Comparison of ENCODE assay signal across 9 mouse cellular contexts in the genomic region with DNA sequence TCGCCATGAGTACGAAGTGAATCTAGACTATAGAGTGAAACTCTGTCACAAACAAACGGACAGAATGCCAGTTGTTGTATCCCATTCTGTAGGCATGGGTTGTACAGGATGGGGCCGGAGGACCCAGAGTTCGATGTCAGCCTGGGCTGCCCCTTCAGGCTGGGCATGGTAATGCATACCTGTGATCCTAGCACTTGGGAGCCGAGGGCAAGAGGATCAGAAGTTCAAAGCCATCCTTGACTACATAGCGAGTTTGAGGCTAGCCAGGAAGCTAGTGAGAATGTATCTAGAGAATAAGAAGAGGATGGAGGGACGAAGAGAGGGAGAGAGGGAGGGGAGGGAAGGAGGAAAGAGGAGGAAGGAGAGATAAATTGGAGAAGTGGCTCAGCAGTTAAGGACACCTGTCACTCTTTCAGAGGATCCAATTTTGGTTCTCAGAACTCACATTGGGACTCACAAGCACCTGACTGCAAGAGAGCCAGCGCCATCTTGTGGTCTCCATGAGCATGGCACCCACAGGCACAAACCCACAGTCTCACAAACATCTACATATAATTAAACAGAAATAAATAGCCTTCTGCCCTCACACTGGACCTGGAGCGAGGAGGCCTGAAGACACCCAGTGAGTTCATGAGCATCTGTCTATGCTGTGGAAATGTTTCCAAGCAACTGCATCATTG. TPM values are rescaled to one million over a fixed set of nuclear protein-coding genes. Genes with fewer than 3 reads are reported as not detected.
DNase-seq lines count a peak whose midpoint lies in the region; ATAC-seq and TF ChIP-seq lines count a peak whose summit lies in the region.
"Had no signal": no experiment of that assay in that cellular context is flagged by ENCODE, and none has a peak within 500 bp of the region (broad histone marks: within the 10 kb centered on the region; RNA-seq: fewer than 3 reads in every experiment).

No protein-coding gene starts in this region.

- DNase-seq in heart, postnatal 14 days, result peak; percentile 57 to 71
- DNase-seq in 416B (ENCODE audit: low read depth) (peak; percentile 71), ZHBTc4 (ENCODE audit: low read depth, low spot score) (peak; percentile 89)
- DNase-seq in embryo, embryonic 10.5 days (ENCODE audit: low spot score), result peak; percentile 74
- DNase-seq in kidney, postnatal 25 days, result peak; percentile 78 to 80
- DNase-seq in midbrain, postnatal 0 days (ENCODE audit: low spot score), result peak; percentile 65
- DNase-seq in thymus, postnatal 14 days, result peak; percentile 70

- no peak overlapping the region for H3K4me3 ChIP-seq in heart, embryonic 12.5 days
- H3K4me3 ChIP-seq in midbrain, postnatal 0 days (ENCODE audit: low read depth, low read length), result no peak overlapping the region
- H3K4me3 ChIP-seq: limb, embryonic 13.5 days had no signal

- WGBS in heart, embryonic 12.5 days, result 63% methylated on average over 10 of the region's 10 CpGs
- WGBS in midbrain, postnatal 0 days, result 67% methylated on average over 10 of the region's 10 CpGs

- intact Hi-C loops in heart, postnatal 14 days (cut with DNase I), result loop anchor here (2.0 kb wide), 2 partner anchors 47 to 89 kb away; no protein-coding TSS in a partner anchor

- H3K9me3 ChIP-seq in heart, embryonic 12.5 days (replicated peaks), result peaks cover 4% of the 10 kb centered on the region
- H3K9me3 ChIP-seq in midbrain, postnatal 0 days (ENCODE audit: low read length), result no peaks in the 10 kb centered on the region
- H3K9me3 ChIP-seq: limb, embryonic 13.5 days had no signal

- no peak overlapping the region for H3K27ac ChIP-seq in heart, embryonic 12.5 days (ENCODE audit: poor library complexity, severe bottlenecking)
- no peak overlapping the region for H3K27ac ChIP-seq in midbrain, postnatal 0 days (ENCODE audit: low read depth, low read length)
- H3K27ac ChIP-seq: limb, embryonic 13.5 days had no signal

- peak; percentile 75 for TF ChIP-seq CTCF in midbrain, postnatal 0 days (IDR thresholded peaks at IDR 0.05)

- 0 out of 2 replicates have a peak, but pooled peaks cover 7% of the 10 kb centered on the region for H3K27me3 ChIP-seq in heart, embryonic 12.5 days (replicated peaks)
- H3K27me3 ChIP-seq in midbrain, postnatal 0 days (ENCODE audit: insufficient read depth, low read length), result no peaks in the 10 kb centered on the region
- H3K27me3 ChIP-seq: limb, embryonic 13.5 days had no signal

- H3K4me2 ChIP-seq in heart, embryonic 12.5 days, result no peak overlapping the region
- H3K4me2 ChIP-seq in midbrain, postnatal 0 days (ENCODE audit: low read depth, low read length, poor library complexity, severe bottlenecking), result no peak overlapping the region
- H3K4me2 ChIP-seq: limb, embryonic 13.5 days had no signal

- no peak overlapping the region for H3K9ac ChIP-seq in heart, embryonic 12.5 days
- H3K9ac ChIP-seq in midbrain, postnatal 0 days (replicated peaks; ENCODE audit: low read length, poor library complexity, severe bottlenecking), result no peak overlapping the region
- H3K9ac ChIP-seq: limb, embryonic 13.5 days had no signal

- no peak for ATAC-seq in heart, embryonic 12.5 days (ENCODE audit: insufficient number of reproducible peaks, low FRiP score)
- no peak for ATAC-seq in midbrain, postnatal 0 days (ENCODE audit: low FRiP score)

- no peaks in the 10 kb centered on the region for H3K4me1 ChIP-seq in heart, embryonic 12.5 days (replicated peaks)
- no peaks in the 10 kb centered on the region for H3K4me1 ChIP-seq in midbrain, postnatal 0 days (ENCODE audit: insufficient read depth, low read length)
- H3K4me1 ChIP-seq: limb, embryonic 13.5 days had no signal

- no peaks in the 10 kb centered on the region for H3K36me3 ChIP-seq in heart, embryonic 12.5 days
- H3K36me3 ChIP-seq in midbrain, postnatal 0 days (ENCODE audit: insufficient read depth, low read length), result no peaks in the 10 kb centered on the region
- H3K36me3 ChIP-seq: limb, embryonic 13.5 days had no signal

RNA-seq across cellular contexts. Expression of gene Chst3, which starts 18.6 kb away (rescaled TPM):
- total RNA-seq in heart, postnatal 14 days (2021), result 1 to 10 TPM; 1.2 to 1.4 TPM
- 0.69 and 0.72 TPM in 2 replicates for polyA plus RNA-seq in heart, embryonic 12.5 days (2016; fragmentation: Nextera tagmentation; extraction: Ambion mirVana)
- 4.6 and 5.5 TPM in 2 replicates for total RNA-seq in midbrain, postnatal 0 days (2014; rRNA removed)
- polyA plus RNA-seq in midbrain, postnatal 0 days (2015; fragmentation: Nextera tagmentation; extraction: Ambion mirVana), result 0.86 and 0.89 TPM in 2 replicates

RNA-seq across cellular contexts. Expression of gene Psap, which starts 39.8 kb away (rescaled TPM):
- 100 to 1,000 TPM; 904 to 976 TPM for total RNA-seq in heart, postnatal 14 days (2021)
- 95.6 and 100.0 TPM in 2 replicates for polyA plus RNA-seq in heart, embryonic 12.5 days (2016; fragmentation: Nextera tagmentation; extraction: Ambion mirVana)
- total RNA-seq in midbrain, postnatal 0 days (2014; rRNA removed), result 714 and 811 TPM in 2 replicates
- polyA plus RNA-seq in midbrain, postnatal 0 days (2015; fragmentation: Nextera tagmentation; extraction: Ambion mirVana), result 272 and 300 TPM in 2 replicates
